Mouse (Mus musculus) mammary gland, adult 2 months (tissue): ENCODE data around the gene Mageb5. TPM values are rescaled to one million over a fixed set of nuclear protein-coding genes. Genes with fewer than 3 reads are reported as not detected.

Experiments
- polyA plus RNA-seq: library from polyadenylated mRNA; depleted of rRNA; stranded (reverse); fragments of >200 nt; gene quantifications from 2 replicates; pipeline ENCODE4 v1.2.3, GENCODE M21; 2012; ENCODE audit warnings: low replicate concordance; rRNA removed

Mageb5 gene
- polyA plus RNA-seq, result not detected in 2 replicates

GRCm38 (mm10) chrX:91782918-91783317 is at the start of gene Mageb5:
TSS of gene Mageb5 (minus strand) at chrX:91783018.

Other genes with a start within 250 kb of the Mageb5 start
- gene 1700084M14Rik, start 207.1 kb downstream of the Mageb5 start, polyA plus RNA-seq, result not detected in 2 replicates
- not detected in 2 replicates for gene Gm14781, start 150.8 kb downstream of the Mageb5 start, polyA plus RNA-seq
- not detected in 2 replicates for gene Mageb1, start 233.3 kb upstream of the Mageb5 start, polyA plus RNA-seq